Mouse (Mus musculus): Measurements from ENCODE around the gene BC030867. TPM values are rescaled to one million over a fixed set of nuclear protein-coding genes. Genes with fewer than 3 reads are reported as not detected.

Gene BC030867
- polyA plus RNA-seq, 1 experiment from 2014 or later = 21.2 TPM

- Histone ChIP-seq H3K9ac (replicated peaks; ENCODE audit: low read length) (no peak overlapping the region), H3K36me3 (ENCODE audit: insufficient read depth, low read length) (no peaks in the 10 kb centered on the region), H3K4me1 (ENCODE audit: insufficient read depth, low read length) (peaks cover 82% of the 10 kb centered on the region), H3K27ac (ENCODE audit: low read length) (no peak overlapping the region), H3K4me3 (ENCODE audit: low read length) (no peak overlapping the region), H3K4me2 (replicated peaks; ENCODE audit: low read depth, low read length) (no peak overlapping the region), H3K9me3 (ENCODE audit: low read length) (no peaks in the 10 kb centered on the region), H3K27me3 (ENCODE audit: insufficient read depth, low read length) (0 out of 2 replicates have a peak, but pooled peaks cover 2% of the 10 kb centered on the region)
- ATAC-seq (ENCODE audit: low FRiP score, low TSS enrichment) = no peak
- 68% methylated on average over 4 of the region's 4 CpGs for WGBS
These were observed 28.7 kb upstream of the BC030867 start for GRCm38 (mm10) chr11:102219994-102220346.

- no peak overlapping the region for H3K9ac ChIP-seq (replicated peaks; ENCODE audit: low read length)
- H3K9me3 ChIP-seq (ENCODE audit: low read length) = no peaks in the 10 kb centered on the region
- H3K36me3 ChIP-seq (ENCODE audit: insufficient read depth, low read length) = no peaks in the 10 kb centered on the region
- H3K27ac ChIP-seq (ENCODE audit: low read length) = no peak overlapping the region
- no peak overlapping the region for H3K4me2 ChIP-seq (replicated peaks; ENCODE audit: low read depth, low read length)
- H3K4me1 ChIP-seq (ENCODE audit: insufficient read depth, low read length) = peaks cover 79% of the 10 kb centered on the region
- 0 out of 2 replicates have a peak, but pooled peaks cover 2% of the 10 kb centered on the region for H3K27me3 ChIP-seq (ENCODE audit: insufficient read depth, low read length)
- ATAC-seq (ENCODE audit: low FRiP score, low TSS enrichment) = no peak
- 64% methylated on average over 6 of the region's 6 CpGs for WGBS
- no peak overlapping the region for H3K4me3 ChIP-seq (ENCODE audit: low read length)
These were observed 28.2 kb upstream of the BC030867 start for GRCm38 (mm10) chr11:102220451-102220850.

- Histone ChIP-seq H3K4me3 (ENCODE audit: low read length) (no peak overlapping the region), H3K36me3 (ENCODE audit: insufficient read depth, low read length) (no peaks in the 10 kb centered on the region), H3K9me3 (ENCODE audit: low read length) (no peaks in the 10 kb centered on the region), H3K27ac (ENCODE audit: low read length) (no peak overlapping the region), H3K9ac (replicated peaks; ENCODE audit: low read length) (no peak overlapping the region), H3K4me2 (replicated peaks; ENCODE audit: low read depth, low read length) (0 out of 2 replicates have a peak overlapping the region, but pooled peaks have one; percentile 2), H3K4me1 (ENCODE audit: insufficient read depth, low read length) (peaks cover 70% of the 10 kb centered on the region), H3K27me3 (ENCODE audit: insufficient read depth, low read length) (0 out of 2 replicates have a peak, but pooled peaks cover 2% of the 10 kb centered on the region)
- no peak for ATAC-seq (ENCODE audit: low FRiP score, low TSS enrichment)
- WGBS = 78% methylated on average over 8 of the region's 8 CpGs
These were observed 27.3 kb upstream of the BC030867 start for GRCm38 (mm10) chr11:102221243-102221953.

GRCm38 (mm10) chr11:102221954-102222351 lies 26.7 kb upstream of the BC030867 start:
- no peak for ATAC-seq (ENCODE audit: low FRiP score, low TSS enrichment)
- H3K27ac ChIP-seq (ENCODE audit: low read length) = no peak overlapping the region
- H3K9ac ChIP-seq (replicated peaks; ENCODE audit: low read length) = 0 out of 2 replicates have a peak overlapping the region, but pooled peaks have one; percentile 10
- no peak overlapping the region for H3K4me3 ChIP-seq (ENCODE audit: low read length)
- no peaks in the 10 kb centered on the region for H3K36me3 ChIP-seq (ENCODE audit: insufficient read depth, low read length)
- WGBS = 54% methylated on average over 8 of the region's 8 CpGs
- H3K4me1 ChIP-seq (ENCODE audit: insufficient read depth, low read length) = peaks cover 65% of the 10 kb centered on the region
- H3K9me3 ChIP-seq (ENCODE audit: low read length) = no peaks in the 10 kb centered on the region
- H3K27me3 ChIP-seq (ENCODE audit: insufficient read depth, low read length) = 0 out of 2 replicates have a peak, but pooled peaks cover 2% of the 10 kb centered on the region
- 0 out of 2 replicates have a peak overlapping the region, but pooled peaks have one; percentile 2 for H3K4me2 ChIP-seq (replicated peaks; ENCODE audit: low read depth, low read length)

- 0 out of 2 replicates have a peak, but pooled peaks cover 2% of the 10 kb centered on the region for H3K27me3 ChIP-seq (ENCODE audit: insufficient read depth, low read length)
- H3K4me3 ChIP-seq (ENCODE audit: low read length) = no peak overlapping the region
- H3K9ac ChIP-seq (replicated peaks; ENCODE audit: low read length) = 0 out of 2 replicates have a peak overlapping the region, but pooled peaks have one; percentile 15
- H3K4me1 ChIP-seq (ENCODE audit: insufficient read depth, low read length) = peaks cover 64% of the 10 kb centered on the region
- WGBS = 37% methylated on average over 6 of the region's 6 CpGs
- no peak overlapping the region for H3K4me2 ChIP-seq (replicated peaks; ENCODE audit: low read depth, low read length)
- no peaks in the 10 kb centered on the region for H3K9me3 ChIP-seq (ENCODE audit: low read length)
- no peak overlapping the region for H3K27ac ChIP-seq (ENCODE audit: low read length)
- no peaks in the 10 kb centered on the region for H3K36me3 ChIP-seq (ENCODE audit: insufficient read depth, low read length)
- no peak for ATAC-seq (ENCODE audit: low FRiP score, low TSS enrichment)
These were observed 25.5 kb upstream of the BC030867 start for GRCm38 (mm10) chr11:102223166-102223565.

GRCm38 (mm10) chr11:102224686-102225085 lies 24.0 kb upstream of the BC030867 start:
- H3K9ac ChIP-seq (replicated peaks; ENCODE audit: low read length) = peak overlapping the region; percentile 53
- H3K4me1 ChIP-seq (ENCODE audit: insufficient read depth, low read length) = peaks cover 64% of the 10 kb centered on the region
- 8% methylated on average over 22 of the region's 22 CpGs for WGBS
- peak overlapping the region; percentile 48 for H3K4me2 ChIP-seq (replicated peaks; ENCODE audit: low read depth, low read length)
- H3K27ac ChIP-seq (ENCODE audit: low read length) = no peak overlapping the region
- no peaks in the 10 kb centered on the region for H3K9me3 ChIP-seq (ENCODE audit: low read length)
- 0 out of 2 replicates have a peak, but pooled peaks cover 2% of the 10 kb centered on the region for H3K27me3 ChIP-seq (ENCODE audit: insufficient read depth, low read length)
- ATAC-seq (ENCODE audit: low FRiP score, low TSS enrichment) = no peak
- peak overlapping the region; percentile 23; the same call in 1 of the 2 replicates for H3K4me3 ChIP-seq (ENCODE audit: low read length)
- no peaks in the 10 kb centered on the region for H3K36me3 ChIP-seq (ENCODE audit: insufficient read depth, low read length)

GRCm38 (mm10) chr11:102225221-102225620 lies 23.5 kb upstream of the BC030867 start:
- Histone ChIP-seq H3K9ac (replicated peaks; ENCODE audit: low read length) (no peak overlapping the region), H3K4me2 (replicated peaks; ENCODE audit: low read depth, low read length) (no peak overlapping the region), H3K27me3 (ENCODE audit: insufficient read depth, low read length) (0 out of 2 replicates have a peak, but pooled peaks cover 2% of the 10 kb centered on the region), H3K27ac (ENCODE audit: low read length) (no peak overlapping the region), H3K4me3 (ENCODE audit: low read length) (no peak overlapping the region), H3K4me1 (ENCODE audit: insufficient read depth, low read length) (peaks cover 58% of the 10 kb centered on the region), H3K36me3 (ENCODE audit: insufficient read depth, low read length) (no peaks in the 10 kb centered on the region), H3K9me3 (ENCODE audit: low read length) (no peaks in the 10 kb centered on the region)
- ATAC-seq (ENCODE audit: low FRiP score, low TSS enrichment) = no peak
- WGBS = 77% methylated on average over 5 of the region's 5 CpGs

GRCm38 (mm10) chr11:102226067-102226978 lies 22.4 kb upstream of the BC030867 start:
- H3K9me3 ChIP-seq (ENCODE audit: low read length) = no peaks in the 10 kb centered on the region
- H3K27me3 ChIP-seq (ENCODE audit: insufficient read depth, low read length) = 0 out of 2 replicates have a peak, but pooled peaks cover 2% of the 10 kb centered on the region
- no peaks in the 10 kb centered on the region for H3K36me3 ChIP-seq (ENCODE audit: insufficient read depth, low read length)
- no peak overlapping the region for H3K9ac ChIP-seq (replicated peaks; ENCODE audit: low read length)
- no peak overlapping the region for H3K27ac ChIP-seq (ENCODE audit: low read length)
- H3K4me3 ChIP-seq (ENCODE audit: low read length) = no peak overlapping the region
- H3K4me2 ChIP-seq (replicated peaks; ENCODE audit: low read depth, low read length) = no peak overlapping the region
- 72% methylated on average over 12 of the region's 12 CpGs for WGBS
- ATAC-seq (ENCODE audit: low FRiP score, low TSS enrichment) = no peak
- H3K4me1 ChIP-seq (ENCODE audit: insufficient read depth, low read length) = peaks cover 55% of the 10 kb centered on the region

GRCm38 (mm10) chr11:102227270-102228190 lies 21.2 kb upstream of the BC030867 start:
- 25% methylated on average over 12 of the region's 12 CpGs for WGBS
- peaks cover 45% of the 10 kb centered on the region for H3K4me1 ChIP-seq (ENCODE audit: insufficient read depth, low read length)
- 0 out of 2 replicates have a peak, but pooled peaks cover 2% of the 10 kb centered on the region for H3K27me3 ChIP-seq (ENCODE audit: insufficient read depth, low read length)
- H3K4me2 ChIP-seq (replicated peaks; ENCODE audit: low read depth, low read length) = peak overlapping the region; percentile 89
- peak overlapping the region; percentile 32; the same call in 1 of the 2 replicates for H3K9ac ChIP-seq (replicated peaks; ENCODE audit: low read length)
- ATAC-seq (ENCODE audit: low FRiP score, low TSS enrichment) = no peak
- H3K9me3 ChIP-seq (ENCODE audit: low read length) = no peaks in the 10 kb centered on the region
- H3K36me3 ChIP-seq (ENCODE audit: insufficient read depth, low read length) = no peaks in the 10 kb centered on the region
- no peak overlapping the region for H3K27ac ChIP-seq (ENCODE audit: low read length)
- peak overlapping the region; percentile 82 for H3K4me3 ChIP-seq (ENCODE audit: low read length)

Data from kidney, embryonic 16.5 days (tissue).